ENCODE assay signal across 31 mouse cellular contexts in genomic region chr2:67818014-67818413, GRCm38 (mm10).
A peak's percentile ranks its signal among the peaks of the same experiment; 100 is the strongest.
DNase-seq lines count a peak whose midpoint lies in the region; ATAC-seq and TF ChIP-seq lines count a peak whose summit lies in the region.
"Had no signal": no experiment of that assay in that cellular context is flagged by ENCODE, and none has a peak within 500 bp of the region (broad histone marks: within the 10 kb centered on the region; RNA-seq: fewer than 3 reads in every experiment).

No protein-coding gene starts in this region.

- H3K4me2 ChIP-seq in midbrain, embryonic 15.5 days = no peak overlapping the region
- no peak overlapping the region for H3K4me2 ChIP-seq in midbrain, postnatal 0 days (ENCODE audit: low read depth, low read length, poor library complexity, severe bottlenecking)
- no peak overlapping the region for H3K4me2 ChIP-seq in forebrain, embryonic 16.5 days (ENCODE audit: low read length)
- H3K4me2 ChIP-seq: embryonic facial prominence, embryonic 12.5 days; heart, embryonic 11.5 days; hindbrain, embryonic 14.5 days; kidney, embryonic 15.5 days; limb, embryonic 15.5 days; liver, embryonic 13.5 days; neural tube, embryonic 13.5 days had no signal

- whole genome bisulfite sequencing in midbrain, embryonic 15.5 days = 36% methylated on average over 2 of the region's 2 CpGs
- WGBS in midbrain, postnatal 0 days = 26% methylated on average over 2 of the region's 2 CpGs
- 37% methylated on average over 2 of the region's 2 CpGs for WGBS in forebrain, embryonic 16.5 days

- 0 out of 2 replicates have a peak, but pooled peaks cover 3% of the 10 kb centered on the region for H3K4me1 ChIP-seq in midbrain, embryonic 15.5 days
- H3K4me1 ChIP-seq in midbrain, postnatal 0 days (ENCODE audit: insufficient read depth, low read length) = no peaks in the 10 kb centered on the region
- 0 out of 2 replicates have a peak, but pooled peaks cover 2% of the 10 kb centered on the region for H3K4me1 ChIP-seq in forebrain, embryonic 16.5 days (replicated peaks; ENCODE audit: control insufficient read depth, insufficient read depth, low read length)
- H3K4me1 ChIP-seq: embryonic facial prominence, embryonic 12.5 days; kidney, embryonic 15.5 days; limb, embryonic 10.5 days; limb, embryonic 15.5 days; liver, embryonic 13.5 days; megakaryocyte, embryonic 14.5 days; neural tube, embryonic 13.5 days had no signal

- no peaks in the 10 kb centered on the region for H3K27me3 ChIP-seq in midbrain, embryonic 15.5 days (replicated peaks)
- H3K27me3 ChIP-seq in midbrain, postnatal 0 days (ENCODE audit: insufficient read depth, low read length) = no peaks in the 10 kb centered on the region
- H3K27me3 ChIP-seq in forebrain, embryonic 16.5 days (replicated peaks; ENCODE audit: control insufficient read depth, insufficient read depth, low read length) = no peaks in the 10 kb centered on the region
- H3K27me3 ChIP-seq: embryonic facial prominence, embryonic 12.5 days; kidney, embryonic 15.5 days; limb, embryonic 15.5 days; liver, embryonic 13.5 days; megakaryocyte, embryonic 14.5 days; neural tube, embryonic 13.5 days had no signal

- peak; percentile 16 to 19 for DNase-seq in cerebellum, postnatal 14 days
- DNase-seq in gastrocnemius, postnatal 14 days = peak; percentile 5
- DNase-seq in gastrocnemius, postnatal 25 days = no peak
- no peak for DNase-seq in midbrain, postnatal 0 days (ENCODE audit: low spot score)
- DNase-seq in right cerebral cortex, postnatal 36 days (ENCODE audit: low spot score in 2 of 2) = no peak
- DNase-seq: adrenal gland, postnatal 25 days; cerebellum, adult 2 months; embryo, embryonic 11 days; gastrocnemius, postnatal 36 days; heart, adult 18-20 months; heart, postnatal 36 days; kidney, adult 18-20 months; kidney, postnatal 25 days; liver, embryonic 13.5 days; lung, adult 18-20 months; lung, postnatal 4 days; right cerebral cortex, postnatal 25 days; spleen, adult 18-20 months; thymus, postnatal 14 days had no signal

- no peak for TF ChIP-seq CTCF in midbrain, postnatal 0 days (IDR thresholded peaks at IDR 0.05)

- H3K27ac ChIP-seq in midbrain, embryonic 15.5 days = no peak overlapping the region
- H3K27ac ChIP-seq in midbrain, postnatal 0 days (ENCODE audit: low read depth, low read length) = no peak overlapping the region
- H3K27ac ChIP-seq in forebrain, embryonic 16.5 days (ENCODE audit: low read length) = no peak overlapping the region
- H3K27ac ChIP-seq: embryonic facial prominence, embryonic 12.5 days; hindbrain, embryonic 14.5 days; kidney, embryonic 15.5 days; limb, embryonic 10.5 days; limb, embryonic 15.5 days; liver, embryonic 13.5 days; neural tube, embryonic 13.5 days had no signal

- H3K36me3 ChIP-seq in midbrain, embryonic 15.5 days (replicated peaks) = no peaks in the 10 kb centered on the region
- no peaks in the 10 kb centered on the region for H3K36me3 ChIP-seq in midbrain, postnatal 0 days (ENCODE audit: insufficient read depth, low read length)
- H3K36me3 ChIP-seq in forebrain, embryonic 16.5 days (ENCODE audit: control insufficient read depth, insufficient read depth) = no peaks in the 10 kb centered on the region
- H3K36me3 ChIP-seq: embryonic facial prominence, embryonic 12.5 days; kidney, embryonic 15.5 days; limb, embryonic 10.5 days; limb, embryonic 15.5 days; liver, embryonic 13.5 days; neural tube, embryonic 13.5 days had no signal

- H3K9ac ChIP-seq in midbrain, embryonic 15.5 days = no peak overlapping the region
- no peak overlapping the region for H3K9ac ChIP-seq in midbrain, postnatal 0 days (replicated peaks; ENCODE audit: low read length, poor library complexity, severe bottlenecking)
- H3K9ac ChIP-seq in forebrain, embryonic 16.5 days (replicated peaks; ENCODE audit: low read depth, low read length) = no peak overlapping the region
- H3K9ac ChIP-seq: embryonic facial prominence, embryonic 12.5 days; hindbrain, embryonic 14.5 days; kidney, embryonic 15.5 days; limb, embryonic 15.5 days; liver, embryonic 13.5 days; neural tube, embryonic 13.5 days had no signal

- intact Hi-C loops in gastrocnemius, postnatal 14 days (cut with DNase I; ENCODE audit: low total_unique reads) = no loop called here

- no peak overlapping the region for H3K4me3 ChIP-seq in midbrain, embryonic 15.5 days
- H3K4me3 ChIP-seq in midbrain, postnatal 0 days (ENCODE audit: low read depth, low read length) = no peak overlapping the region
- H3K4me3 ChIP-seq in forebrain, embryonic 16.5 days (replicated peaks; ENCODE audit: low read length) = no peak overlapping the region
- H3K4me3 ChIP-seq: embryonic facial prominence, embryonic 12.5 days; kidney, embryonic 15.5 days; limb, embryonic 10.5 days; limb, embryonic 15.5 days; liver, embryonic 13.5 days; megakaryocyte, embryonic 14.5 days; neural tube, embryonic 13.5 days had no signal

- H3K9me3 ChIP-seq in midbrain, embryonic 15.5 days = no peaks in the 10 kb centered on the region
- no peaks in the 10 kb centered on the region for H3K9me3 ChIP-seq in midbrain, postnatal 0 days (ENCODE audit: low read length)
- H3K9me3 ChIP-seq in forebrain, embryonic 16.5 days (ENCODE audit: control insufficient read depth, low read length) = no peaks in the 10 kb centered on the region
- H3K9me3 ChIP-seq: embryonic facial prominence, embryonic 12.5 days; kidney, embryonic 15.5 days; limb, embryonic 10.5 days; limb, embryonic 15.5 days; liver, embryonic 13.5 days; megakaryocyte, embryonic 14.5 days; neural tube, embryonic 13.5 days had no signal

- no peak for ATAC-seq in cerebellum, adult (ENCODE audit: insufficient number of reproducible peaks, low FRiP score, low TSS enrichment)
- peak; percentile 35; the same call in 1 of the 2 replicates for ATAC-seq in midbrain, embryonic 15.5 days (replicated peaks)
- ATAC-seq in midbrain, postnatal 0 days (ENCODE audit: low FRiP score) = no peak
- ATAC-seq in forebrain, embryonic 16.5 days = peak; percentile 92
- ATAC-seq: lung, postnatal 0 days had no signal

Comparison
In these comparisons a context has a peak if more than half of its experiments do, and no peak if none do; other contexts are left out.
1. DNase-seq: peak in cerebellum, postnatal 14 days (2 of 2) and gastrocnemius, postnatal 14 days (single experiment); none in gastrocnemius, postnatal 25 days (single experiment), midbrain, postnatal 0 days (single experiment) and right cerebral cortex, postnatal 36 days (0 of 2).
2. ATAC-seq: peak in midbrain, embryonic 15.5 days (single experiment) and forebrain, embryonic 16.5 days (single experiment); none in cerebellum, adult (single experiment) and midbrain, postnatal 0 days (single experiment).